Mouse (Mus musculus) embryonic fibroblast, embryonic 13.5 days (primary cell): ENCODE data around the gene Nsmf.

Source experiments
- CTCF ChIP-seq: IDR thresholded peaks from 2 replicates; pipeline ENCODE4 v1.5.1; 2011; ENCODE audit warnings: mild to moderate bottlenecking, control low read depth, low read length, moderate library complexity, borderline replicate concordance; ENCODE audit not compliant: insufficient read depth
- POLR2A ChIP-seq: IDR thresholded peaks from 2 replicates; pipeline ENCODE4 v1.6.1; 2011; ENCODE audit warnings: low read depth, mild to moderate bottlenecking, control low read depth, low read length, moderate library complexity

DNA sequence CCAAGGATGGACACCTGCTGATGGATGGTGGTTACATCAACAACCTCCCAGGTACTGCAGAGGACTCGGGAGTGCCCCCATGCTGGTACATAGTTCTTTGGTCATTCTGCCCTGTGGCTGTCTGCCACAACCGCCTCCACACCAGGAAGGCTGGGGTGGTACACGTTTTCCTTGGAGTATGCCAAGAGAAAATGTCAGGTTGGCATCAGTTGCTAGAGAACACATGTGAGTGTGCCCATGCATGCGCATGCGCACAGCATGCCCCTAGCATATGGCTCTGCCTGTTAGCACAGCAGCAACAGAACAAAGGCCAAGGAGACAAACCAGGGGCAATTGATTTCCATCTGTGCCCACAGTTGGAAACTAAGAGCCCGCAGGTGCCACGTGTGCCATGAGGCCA lies 3.2 kb upstream of the Nsmf start:
- TF ChIP-seq POLR2A: no peak
- TF ChIP-seq CTCF: no peak
